Mouse (Mus musculus): ENCODE measurements around the gene Rps23.
A peak's percentile ranks its signal among the peaks of the same experiment; 100 is the strongest.

- peak; percentile 48 for TF ChIP-seq CTCF (IDR thresholded peaks at IDR 0.05; ENCODE audit: control insufficient read depth, insufficient read depth, insufficient read length)
- no peak for TF ChIP-seq MYOD1 (IDR thresholded peaks at IDR 0.05; ENCODE audit: control insufficient read depth, insufficient read length, low read depth)
Observed at GRCm38 (mm10) chr13:90886568-90886983, 36.2 kb upstream of the Rps23 start.

All from C2C12 (cell line).